Mouse (Mus musculus): ENCODE results near the gene Flvcr2. TPM values are rescaled to one million over a fixed set of nuclear protein-coding genes. Genes with fewer than 3 reads are reported as not detected.

Gene Flvcr2
- polyA plus RNA-seq, 1 experiment from 2014 or later, result 2.6 TPM

DNA sequence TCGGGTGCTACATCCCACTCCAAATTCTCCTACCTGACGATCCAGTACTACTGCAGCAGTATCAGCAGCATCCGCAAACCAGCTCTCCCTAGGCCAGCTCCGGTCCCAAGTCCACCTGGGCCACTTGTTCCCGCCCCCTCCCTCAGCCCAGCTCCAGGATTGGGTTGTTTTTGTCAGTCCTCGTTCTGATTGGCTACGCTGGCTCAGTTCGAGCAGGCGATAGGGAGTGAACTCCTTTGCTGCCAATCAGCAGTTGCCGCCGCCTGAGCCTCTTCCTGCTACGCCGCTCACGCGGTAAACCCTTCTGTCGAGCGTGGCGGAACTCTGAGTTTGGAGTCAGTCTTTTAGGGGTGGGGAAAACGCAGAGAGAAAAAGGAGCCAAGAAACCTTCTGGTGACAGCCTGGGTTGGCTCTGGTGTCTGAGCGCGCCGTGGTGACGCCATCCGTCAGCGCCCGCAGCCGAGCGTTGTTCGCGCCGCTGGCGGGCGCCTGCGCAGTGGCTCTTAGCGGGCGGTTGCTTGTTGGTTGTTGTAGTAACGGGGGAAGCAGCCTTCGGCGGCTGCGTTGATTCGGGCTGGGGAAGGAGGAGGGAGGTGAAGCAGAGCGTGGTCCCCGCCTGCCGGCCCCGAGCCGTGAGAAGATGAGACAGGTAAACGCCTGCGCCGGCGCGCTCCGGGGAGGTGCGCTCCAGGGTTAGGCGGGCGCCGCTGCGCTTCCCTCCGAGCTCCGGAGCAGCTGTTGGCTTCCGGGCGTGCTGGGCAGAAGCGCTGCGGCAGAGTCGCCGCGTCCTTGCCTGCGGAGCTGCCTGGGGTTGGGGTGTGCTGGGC lies 78.3 kb downstream of the Flvcr2 start, which contains the start of the genes Erg28 and Ttll5:
TSS of gene Erg28 (minus strand) at position 113 of the 827 bp plus-strand sequence.
TSS of gene Ttll5 (plus strand) at position 222 of the 827 bp plus-strand sequence.
- Histone ChIP-seq H3K27me3 (replicated peaks; ENCODE audit: control insufficient read depth, insufficient read depth, low read length) (no peaks in the 10 kb centered on the region), H3K9me3 (replicated peaks; ENCODE audit: control insufficient read depth, low read length) (no peaks in the 10 kb centered on the region), H3K4me1 (ENCODE audit: control insufficient read depth, insufficient read depth, low read length) (peaks cover 14% of the 10 kb centered on the region; the same call in 1 of the 2 replicates), H3K4me3 (ENCODE audit: low read depth, low read length) (peak within 1 kb of the TSS; percentile 54), H3K36me3 (ENCODE audit: control insufficient read depth, insufficient read depth, low read length) (peaks cover 28% of the 10 kb centered on the region), H3K9ac (ENCODE audit: low read length) (peak within 1 kb of the TSS; percentile 64), H3K27ac (ENCODE audit: low read depth, low read length) (peak within 1 kb of the TSS; percentile 97), H3K4me2 (ENCODE audit: low read length) (peak within 1 kb of the TSS; percentile 87)
- DNase-seq (ENCODE audit: low spot score), result peak; percentile 97
- under 1% methylated on average over 65 of the region's 67 CpGs for WGBS
- peak; percentile 98 for ATAC-seq

DNA sequence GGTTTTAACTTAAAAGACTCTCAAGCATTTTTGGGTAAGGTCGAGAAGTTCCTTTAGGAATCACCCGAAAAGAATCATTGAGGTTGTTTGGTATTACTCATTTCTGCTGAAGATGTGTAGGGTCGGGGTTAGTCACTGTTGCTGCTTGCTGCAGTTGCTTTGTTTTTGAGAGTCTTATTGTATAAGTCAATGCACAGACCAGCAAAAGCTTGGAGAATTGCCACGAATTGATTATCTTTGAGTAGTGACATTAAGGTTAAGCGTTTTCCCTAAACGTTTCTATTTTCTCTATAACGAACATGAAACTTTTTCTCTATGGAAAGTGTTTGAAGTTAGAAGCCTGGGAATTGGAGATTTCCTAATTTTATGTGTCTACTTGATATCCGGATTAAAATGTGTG lies 79.0 kb downstream of the Flvcr2 start:
- Histone ChIP-seq H3K36me3 (ENCODE audit: control insufficient read depth, insufficient read depth, low read length) (peaks cover 28% of the 10 kb centered on the region), H3K9me3 (replicated peaks; ENCODE audit: control insufficient read depth, low read length) (no peaks in the 10 kb centered on the region), H3K27ac (ENCODE audit: low read depth, low read length) (peak overlapping the region; percentile 97; the same call in 1 of the 2 replicates), H3K4me1 (ENCODE audit: control insufficient read depth, insufficient read depth, low read length) (peaks cover 14% of the 10 kb centered on the region; the same call in 1 of the 2 replicates), H3K4me3 (ENCODE audit: low read depth, low read length) (peak overlapping the region; percentile 54), H3K27me3 (replicated peaks; ENCODE audit: control insufficient read depth, insufficient read depth, low read length) (no peaks in the 10 kb centered on the region), H3K4me2 (ENCODE audit: low read length) (peak overlapping the region; percentile 87), H3K9ac (ENCODE audit: low read length) (peak overlapping the region; percentile 64)
- DNase-seq (ENCODE audit: low spot score), result peak; percentile 32
- WGBS, result 6% methylated on average over 8 of the region's 8 CpGs
- ATAC-seq, result no peak

DNA sequence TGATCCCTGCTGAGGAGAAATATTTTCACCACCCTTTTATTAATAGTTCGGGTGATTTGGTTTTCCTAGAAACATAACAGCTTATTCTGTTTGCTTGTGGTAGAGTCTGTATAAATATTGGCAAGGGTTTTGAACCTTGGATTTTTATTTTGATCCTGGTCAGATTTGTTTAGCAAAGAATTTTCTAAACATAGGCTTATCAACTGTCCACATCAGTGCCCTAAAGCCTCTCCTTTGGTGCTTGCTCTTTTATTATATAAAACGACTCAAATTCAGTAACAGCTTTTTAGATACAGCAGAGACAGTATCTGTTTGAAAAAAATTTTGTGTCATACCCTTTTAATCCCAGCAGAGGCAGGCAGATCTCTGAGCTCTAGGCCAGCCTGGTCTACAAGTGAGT lies 79.5 kb downstream of the Flvcr2 start:
- Histone ChIP-seq H3K4me3 (ENCODE audit: low read depth, low read length) (no peak overlapping the region), H3K36me3 (ENCODE audit: control insufficient read depth, insufficient read depth, low read length) (peaks cover 27% of the 10 kb centered on the region), H3K4me2 (ENCODE audit: low read length) (peak overlapping the region; percentile 87), H3K27me3 (replicated peaks; ENCODE audit: control insufficient read depth, insufficient read depth, low read length) (no peaks in the 10 kb centered on the region), H3K4me1 (ENCODE audit: control insufficient read depth, insufficient read depth, low read length) (peaks cover 14% of the 10 kb centered on the region; the same call in 1 of the 2 replicates), H3K9me3 (replicated peaks; ENCODE audit: control insufficient read depth, low read length) (no peaks in the 10 kb centered on the region), H3K27ac (ENCODE audit: low read depth, low read length) (no peak overlapping the region), H3K9ac (ENCODE audit: low read length) (no peak overlapping the region)
- no peak for ATAC-seq
- 75% methylated on average over 2 of the region's 2 CpGs for WGBS
- no peak for DNase-seq (ENCODE audit: low spot score)

- 91% methylated on average over 3 of the region's 3 CpGs for WGBS
- Histone ChIP-seq H3K4me1 (ENCODE audit: control insufficient read depth, insufficient read depth, low read length) (peaks cover 9% of the 10 kb centered on the region; the same call in 1 of the 2 replicates), H3K9me3 (replicated peaks; ENCODE audit: control insufficient read depth, low read length) (no peaks in the 10 kb centered on the region), H3K27ac (ENCODE audit: low read depth, low read length) (no peak overlapping the region), H3K4me3 (ENCODE audit: low read depth, low read length) (no peak overlapping the region), H3K4me2 (ENCODE audit: low read length) (no peak overlapping the region), H3K27me3 (replicated peaks; ENCODE audit: control insufficient read depth, insufficient read depth, low read length) (no peaks in the 10 kb centered on the region), H3K36me3 (ENCODE audit: control insufficient read depth, insufficient read depth, low read length) (peaks cover 31% of the 10 kb centered on the region), H3K9ac (ENCODE audit: low read length) (no peak overlapping the region)
- no peak for DNase-seq (ENCODE audit: low spot score)
- ATAC-seq, result no peak
Observed at GRCm38 (mm10) chr12:85828856-85829255, 82.5 kb downstream of the Flvcr2 start.

- Histone ChIP-seq H3K27ac (ENCODE audit: low read depth, low read length) (no peak overlapping the region), H3K36me3 (ENCODE audit: control insufficient read depth, insufficient read depth, low read length) (peaks cover 35% of the 10 kb centered on the region), H3K4me3 (ENCODE audit: low read depth, low read length) (no peak overlapping the region), H3K4me2 (ENCODE audit: low read length) (no peak overlapping the region), H3K27me3 (replicated peaks; ENCODE audit: control insufficient read depth, insufficient read depth, low read length) (no peaks in the 10 kb centered on the region), H3K9ac (ENCODE audit: low read length) (no peak overlapping the region), H3K4me1 (ENCODE audit: control insufficient read depth, insufficient read depth, low read length) (peaks cover 7% of the 10 kb centered on the region; the same call in 1 of the 2 replicates), H3K9me3 (replicated peaks; ENCODE audit: control insufficient read depth, low read length) (no peaks in the 10 kb centered on the region)
- DNase-seq (ENCODE audit: low spot score) (no peak), ATAC-seq (no peak)
- 91% methylated on average over 3 of the region's 3 CpGs for WGBS
Observed at GRCm38 (mm10) chr12:85829866-85830265, 83.5 kb downstream of the Flvcr2 start.

- Histone ChIP-seq H3K4me3 (ENCODE audit: low read depth, low read length) (no peak overlapping the region), H3K27me3 (replicated peaks; ENCODE audit: control insufficient read depth, insufficient read depth, low read length) (no peaks in the 10 kb centered on the region), H3K4me1 (ENCODE audit: control insufficient read depth, insufficient read depth, low read length) (peaks cover 3% of the 10 kb centered on the region; the same call in 1 of the 2 replicates), H3K9ac (ENCODE audit: low read length) (no peak overlapping the region), H3K9me3 (replicated peaks; ENCODE audit: control insufficient read depth, low read length) (no peaks in the 10 kb centered on the region), H3K27ac (ENCODE audit: low read depth, low read length) (no peak overlapping the region), H3K36me3 (ENCODE audit: control insufficient read depth, insufficient read depth, low read length) (peaks cover 35% of the 10 kb centered on the region), H3K4me2 (ENCODE audit: low read length) (no peak overlapping the region)
- ATAC-seq (no peak), DNase-seq (ENCODE audit: low spot score) (no peak)
- 75% methylated on average over 3 of the region's 3 CpGs for WGBS
Observed at GRCm38 (mm10) chr12:85830691-85831090, 84.4 kb downstream of the Flvcr2 start.

GRCm38 (mm10) chr12:85834543-85834942 lies 88.2 kb downstream of the Flvcr2 start:
- Histone ChIP-seq H3K27me3 (replicated peaks; ENCODE audit: control insufficient read depth, insufficient read depth, low read length) (no peaks in the 10 kb centered on the region), H3K4me2 (ENCODE audit: low read length) (no peak overlapping the region), H3K9me3 (replicated peaks; ENCODE audit: control insufficient read depth, low read length) (no peaks in the 10 kb centered on the region), H3K36me3 (ENCODE audit: control insufficient read depth, insufficient read depth, low read length) (peaks cover 21% of the 10 kb centered on the region), H3K9ac (ENCODE audit: low read length) (no peak overlapping the region), H3K4me1 (ENCODE audit: control insufficient read depth, insufficient read depth, low read length) (no peaks in the 10 kb centered on the region), H3K27ac (ENCODE audit: low read depth, low read length) (no peak overlapping the region), H3K4me3 (ENCODE audit: low read depth, low read length) (no peak overlapping the region)
- DNase-seq (ENCODE audit: low spot score) (no peak), ATAC-seq (no peak)
- 87% methylated on average over 2 of the region's 2 CpGs for WGBS

- peaks cover 7% of the 10 kb centered on the region; the same call in 1 of the 2 replicates for H3K36me3 ChIP-seq (ENCODE audit: control insufficient read depth, insufficient read depth, low read length)
- H3K4me2 ChIP-seq (ENCODE audit: low read length), result no peak overlapping the region
- no peak overlapping the region for H3K27ac ChIP-seq (ENCODE audit: low read depth, low read length)
- no peak overlapping the region for H3K4me3 ChIP-seq (ENCODE audit: low read depth, low read length)
- 93% methylated on average over 2 of the region's 2 CpGs for WGBS
- H3K9ac ChIP-seq (ENCODE audit: low read length), result no peak overlapping the region
- no peak for DNase-seq (ENCODE audit: low spot score)
- ATAC-seq, result no peak
- no peaks in the 10 kb centered on the region for H3K27me3 ChIP-seq (replicated peaks; ENCODE audit: control insufficient read depth, insufficient read depth, low read length)
- H3K9me3 ChIP-seq (replicated peaks; ENCODE audit: control insufficient read depth, low read length), result no peaks in the 10 kb centered on the region
- H3K4me1 ChIP-seq (ENCODE audit: control insufficient read depth, insufficient read depth, low read length), result no peaks in the 10 kb centered on the region
Observed at GRCm38 (mm10) chr12:85837765-85838164, 91.4 kb downstream of the Flvcr2 start.

Data from forebrain, embryonic 14.5 days (tissue).